Mouse (Mus musculus) left cerebral cortex, adult 9 months (tissue): ENCODE measurements at regions not wholly inside any gene's neighbourhood (a gene's known extent, or its start where the extent isn't known, plus 50 kb on each side); places are given as distances from the start of the nearest gene placed in this dataset.
A peak's percentile ranks its signal among the peaks of the same experiment; 100 is the strongest.
"Not testable (repeated sequence)": the region's sequence is repeated elsewhere in the genome, so short reads cannot be mapped to it uniquely, and the experiment has no call there.

ENCODE experiments used
- DNase-seq, 2 experiments: peaks; one replicate each; pipeline ENCODE4 v3.0.0; 2022; ENCODE audit warnings: low spot score in 2 of 2

- DNase-seq = peak; percentile 38 to 61
Measured at GRCm38 (mm10) chr3:20892916-20893430, 526.0 kb upstream of the Agtr1b start.

DNA sequence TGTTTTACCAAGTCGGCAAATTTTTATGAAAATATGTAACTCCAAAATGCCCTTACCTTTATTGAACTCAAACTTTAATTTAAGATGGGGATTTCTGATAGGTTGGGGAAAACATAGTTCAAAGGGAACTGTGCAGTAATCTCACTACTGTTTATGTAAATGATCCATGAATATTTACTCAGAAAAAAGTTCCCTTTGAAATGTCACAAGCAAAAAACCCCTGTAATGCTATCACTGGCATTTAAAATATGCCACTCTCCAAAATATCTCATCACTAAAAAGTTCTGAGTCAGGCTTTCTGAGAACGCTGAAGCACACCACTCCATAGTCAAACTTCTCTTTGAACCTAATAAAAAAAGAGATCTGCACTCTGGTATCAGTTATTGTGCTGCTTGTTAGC, 497.3 kb upstream of the Agtr1b start:
- DNase-seq = no peak

DNA sequence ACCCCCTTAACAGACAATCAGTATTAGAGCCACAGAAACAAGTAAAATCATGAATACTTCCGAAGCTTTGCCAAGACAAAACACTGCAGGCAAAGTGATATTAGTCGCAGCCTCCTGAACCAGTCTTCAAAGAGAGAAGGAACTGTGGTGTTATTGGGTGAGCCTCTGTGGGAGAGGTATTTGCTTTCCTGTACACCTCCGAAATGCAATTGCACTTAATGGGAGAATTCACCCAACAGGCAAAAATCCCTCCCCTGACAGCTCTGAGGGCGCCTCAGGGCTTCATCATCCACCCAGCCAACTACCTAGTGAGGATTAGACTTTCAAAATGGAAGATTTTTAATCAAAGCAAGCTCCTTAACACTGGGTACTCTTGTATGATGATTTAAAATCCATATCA, 464.1 kb upstream of the Agtr1b start:
- no peak for DNase-seq

- DNase-seq = no peak
Measured at GRCm38 (mm10) chr3:20829391-20829790, 462.4 kb upstream of the Agtr1b start.

DNA sequence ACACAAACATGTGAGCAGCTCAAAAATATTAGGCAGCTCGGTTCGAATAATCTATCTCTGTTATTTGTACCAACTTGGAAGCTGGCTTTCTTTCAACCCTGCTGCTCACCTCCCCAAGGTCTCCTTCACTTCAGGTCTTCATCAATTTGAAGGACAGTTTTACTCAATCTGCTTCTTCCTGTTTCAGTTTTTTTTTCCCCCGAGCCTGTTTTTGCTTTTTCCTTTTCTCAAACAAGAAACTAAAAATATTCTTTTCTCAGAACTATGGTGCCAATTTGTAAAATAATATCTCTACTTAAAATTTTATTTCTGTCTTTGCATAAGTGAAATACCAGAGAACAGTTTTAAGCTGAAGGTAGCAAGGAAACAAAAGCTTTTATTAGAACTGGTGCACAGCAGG, 461.8 kb upstream of the Agtr1b start:
- no peak for DNase-seq

- no peak for DNase-seq
Measured at GRCm38 (mm10) chr3:20825661-20826334, 458.8 kb upstream of the Agtr1b start.

- DNase-seq = peak; percentile 71 to 77
Measured at GRCm38 (mm10) chr3:20822226-20822625, 455.2 kb upstream of the Agtr1b start.

DNA sequence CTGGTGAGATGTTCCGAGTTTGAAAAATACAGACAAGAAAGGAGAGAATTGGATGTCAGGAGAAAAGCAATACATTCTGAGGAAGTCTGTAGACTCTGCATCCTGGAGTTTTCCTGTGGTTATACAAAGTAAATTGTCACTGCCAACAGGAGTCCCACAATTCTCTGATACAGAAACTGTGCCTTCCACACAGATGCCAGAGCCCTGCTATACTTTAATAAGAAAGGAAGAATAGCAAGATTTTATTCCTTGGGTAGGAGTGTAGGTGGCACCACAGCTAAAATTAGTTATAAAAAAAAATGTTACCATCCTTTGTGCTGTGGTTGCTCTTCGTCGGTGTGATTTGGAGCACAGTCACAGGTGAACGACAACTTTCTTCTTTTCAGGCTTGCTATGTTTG, 454.7 kb upstream of the Agtr1b start:
- DNase-seq = peak; percentile 37 to 65

DNA sequence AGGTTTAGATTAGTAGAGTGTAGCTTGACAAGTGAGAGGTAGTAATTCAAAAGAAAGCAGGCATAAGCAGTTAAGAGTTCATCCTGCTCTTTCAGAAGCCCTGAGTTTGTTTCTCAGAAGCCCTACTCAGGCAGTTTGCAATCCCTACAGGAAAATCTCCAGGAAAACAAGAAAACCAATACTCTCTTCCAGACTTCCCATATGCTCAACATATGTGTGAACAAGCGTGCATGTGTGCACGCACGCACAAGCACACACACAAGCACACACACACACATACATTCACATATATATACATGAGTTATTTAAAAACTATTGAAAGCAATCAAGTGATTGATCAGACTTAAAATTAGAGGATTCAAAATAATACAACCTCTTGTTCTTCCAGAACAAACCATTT, 453.1 kb upstream of the Agtr1b start:
- no peak for DNase-seq

DNA sequence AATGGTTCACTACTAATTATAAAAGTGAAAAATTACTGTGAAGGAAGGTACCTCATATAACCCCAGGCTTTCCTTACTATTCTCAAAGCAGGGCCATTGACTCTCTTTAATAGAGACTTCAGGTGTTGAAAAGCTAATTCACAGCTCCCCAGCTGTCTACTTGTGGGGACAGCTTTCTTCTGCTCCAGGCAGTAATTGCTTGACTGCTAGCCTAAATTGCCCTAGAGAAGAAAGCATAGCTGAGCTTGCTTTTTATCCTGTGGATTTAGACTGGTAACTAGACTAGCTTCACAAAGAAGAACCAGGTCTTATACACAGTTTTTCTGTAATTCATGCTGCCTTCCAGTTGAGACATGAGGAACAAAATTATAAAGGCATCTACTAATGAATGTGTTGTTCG, 452.6 kb upstream of the Agtr1b start:
- no peak for DNase-seq

DNA sequence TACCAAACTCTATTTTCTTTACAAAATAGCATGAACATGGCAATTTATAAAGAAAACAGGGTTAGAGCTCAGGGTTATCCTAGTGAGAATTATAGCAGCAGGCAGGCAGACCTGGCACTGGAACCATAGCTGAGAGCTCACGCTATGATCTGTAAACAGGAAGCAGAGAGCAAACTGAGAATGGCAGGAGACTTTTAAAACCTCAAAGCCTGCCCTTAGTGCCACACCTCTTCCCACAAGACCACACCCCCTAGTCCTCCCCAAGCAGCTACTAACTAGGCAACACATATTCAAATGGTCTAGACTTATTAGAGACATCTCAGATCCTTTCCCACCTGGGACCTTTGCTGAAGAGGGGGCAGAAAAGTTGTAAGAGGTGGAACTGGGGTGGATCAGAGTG, 449.6 kb upstream of the Agtr1b start:
- no peak for DNase-seq

DNA sequence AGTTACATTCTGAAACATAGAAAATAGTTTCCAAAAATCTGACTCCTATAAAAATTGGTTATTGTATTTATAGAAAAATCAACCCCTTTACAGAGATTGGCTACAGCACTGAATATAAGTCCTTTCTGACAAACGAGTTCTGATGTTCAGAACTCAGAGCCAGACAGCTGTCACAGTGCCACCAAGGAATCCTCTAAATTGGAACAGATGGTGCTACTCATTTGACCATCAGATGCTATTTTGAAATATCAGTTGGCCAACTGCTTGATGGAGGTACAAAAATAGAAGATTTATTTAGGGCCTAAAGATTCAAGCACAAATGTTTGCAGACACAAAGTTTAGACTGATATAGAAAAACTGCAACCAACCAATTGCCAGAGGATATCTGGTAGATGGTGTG, 427.3 kb upstream of the Agtr1b start:
- DNase-seq = peak in 1 of 2 experiments; percentile 13

GRCm38 (mm10) chr3:20792503-20792902, 425.5 kb upstream of the Agtr1b start:
- DNase-seq = no peak

GRCm38 (mm10) chr3:20777883-20778282, 410.9 kb upstream of the Agtr1b start:
- no peak for DNase-seq

- no peak for DNase-seq
Measured at GRCm38 (mm10) chr3:20776964-20777304, 410.0 kb upstream of the Agtr1b start.

GRCm38 (mm10) chr3:20776128-20776963, 409.4 kb upstream of the Agtr1b start:
- peak; percentile 42 to 53 for DNase-seq

- DNase-seq = peak; percentile 25 to 44
Measured at GRCm38 (mm10) chr3:20734302-20734701, 367.3 kb upstream of the Agtr1b start.

GRCm38 (mm10) chr3:20732005-20732404, 365.0 kb upstream of the Agtr1b start:
- no peak for DNase-seq

DNA sequence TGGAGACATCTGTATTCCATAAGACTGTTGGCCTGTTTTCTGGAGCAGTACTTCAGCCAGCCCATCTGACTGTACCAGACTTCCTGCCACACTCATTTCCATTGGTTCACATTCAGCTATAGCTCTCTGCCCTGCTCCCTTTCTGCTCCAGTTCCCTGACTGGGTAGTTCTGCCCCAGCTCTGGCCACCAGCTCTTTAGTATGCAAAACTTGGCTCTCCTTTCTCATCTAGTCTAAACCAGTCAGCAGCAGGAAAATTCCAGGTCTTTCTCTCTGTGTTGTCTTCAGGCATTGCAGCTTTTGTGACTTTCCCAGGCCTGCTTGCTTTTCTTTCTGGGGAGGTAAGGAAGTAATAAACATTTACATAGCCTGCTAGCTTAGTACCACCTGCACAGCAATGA, 363.5 kb upstream of the Agtr1b start:
- no peak for DNase-seq

- DNase-seq = not testable (repeated sequence)
Measured at GRCm38 (mm10) chr3:20729776-20730175, 362.8 kb upstream of the Agtr1b start.

DNA sequence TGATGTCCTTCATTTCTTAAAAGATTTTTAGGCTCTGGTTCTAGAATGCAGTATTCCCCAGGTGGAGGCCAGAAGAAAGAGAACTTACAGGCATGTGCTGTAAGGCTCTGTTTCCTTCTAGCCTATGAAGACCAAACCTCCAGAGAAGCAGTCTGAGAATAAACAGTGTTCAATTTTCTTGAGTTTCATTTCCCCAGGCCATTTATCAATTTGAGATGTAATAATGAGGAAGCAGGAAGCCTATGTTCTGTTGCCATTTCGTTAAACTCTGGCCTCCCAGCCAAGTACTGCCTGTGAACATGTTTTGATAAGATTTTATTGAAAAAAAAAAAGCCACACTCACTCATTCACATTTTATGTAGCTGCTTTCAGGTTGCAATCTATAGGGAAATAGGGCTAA, 347.7 kb upstream of the Agtr1b start:
- DNase-seq = no peak

- DNase-seq = no peak
Measured at GRCm38 (mm10) chr3:20709661-20710060, 342.7 kb upstream of the Agtr1b start.

GRCm38 (mm10) chr3:20695322-20695859, 328.4 kb upstream of the Agtr1b start:
- peak; percentile 77 to 88 for DNase-seq
